Mouse (Mus musculus) urinary bladder, adult 18-20 months (tissue): ENCODE data around the gene Mecr.

Source experiments
- DNase-seq, 2 experiments: peaks; one replicate each; pipeline ENCODE4 v3.0.0; 2022; ENCODE audit warnings: low spot score in 2 of 2, mixed read lengths in 2 of 2

The Mecr gene

GRCm38 (mm10) chr4:131836351-131836881, 6.9 kb upstream of the Mecr start:
- peak; percentile 69 to 73 for DNase-seq

- peak; percentile 31 to 54 for DNase-seq
Measured at GRCm38 (mm10) chr4:131836891-131837491, 6.3 kb upstream of the Mecr start.

DNA sequence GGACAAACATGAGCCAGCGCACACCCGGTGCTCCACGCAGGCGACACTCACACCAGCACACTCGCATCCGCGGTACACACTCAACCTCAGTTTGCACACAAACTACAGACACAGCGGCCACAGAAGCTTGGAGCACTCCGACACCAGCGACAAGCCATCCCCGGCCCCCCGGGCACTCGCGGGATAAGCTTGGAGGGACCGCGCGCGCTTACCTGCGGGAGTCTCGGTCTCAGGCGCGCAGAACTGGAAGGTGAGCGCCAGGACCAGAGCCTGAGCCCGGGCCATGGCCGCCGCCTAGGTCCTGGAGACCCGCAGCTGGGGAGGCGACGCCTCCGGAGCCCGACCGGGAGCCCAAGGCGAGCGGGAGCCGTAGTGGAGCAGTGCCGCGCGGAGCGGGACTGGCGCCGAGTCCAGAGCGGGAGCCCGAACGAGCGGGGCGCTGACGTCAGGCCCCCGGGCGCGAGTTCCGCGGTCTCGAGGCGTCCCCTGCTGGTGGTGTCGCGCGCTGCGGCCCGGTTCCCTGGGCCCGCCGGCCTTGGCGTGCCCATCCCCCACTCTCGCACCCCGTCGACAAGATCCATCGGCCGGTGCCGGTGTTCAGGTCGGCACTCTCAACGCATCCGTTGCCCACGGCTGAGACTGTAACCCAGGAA, 5.3 kb upstream of the Mecr start, which contains the start of gene Ptpru:
Gene Ptpru (minus strand): TSS at position 417 of the 653 bp plus-strand sequence.
- peak; percentile 85 to 99 for DNase-seq

DNA sequence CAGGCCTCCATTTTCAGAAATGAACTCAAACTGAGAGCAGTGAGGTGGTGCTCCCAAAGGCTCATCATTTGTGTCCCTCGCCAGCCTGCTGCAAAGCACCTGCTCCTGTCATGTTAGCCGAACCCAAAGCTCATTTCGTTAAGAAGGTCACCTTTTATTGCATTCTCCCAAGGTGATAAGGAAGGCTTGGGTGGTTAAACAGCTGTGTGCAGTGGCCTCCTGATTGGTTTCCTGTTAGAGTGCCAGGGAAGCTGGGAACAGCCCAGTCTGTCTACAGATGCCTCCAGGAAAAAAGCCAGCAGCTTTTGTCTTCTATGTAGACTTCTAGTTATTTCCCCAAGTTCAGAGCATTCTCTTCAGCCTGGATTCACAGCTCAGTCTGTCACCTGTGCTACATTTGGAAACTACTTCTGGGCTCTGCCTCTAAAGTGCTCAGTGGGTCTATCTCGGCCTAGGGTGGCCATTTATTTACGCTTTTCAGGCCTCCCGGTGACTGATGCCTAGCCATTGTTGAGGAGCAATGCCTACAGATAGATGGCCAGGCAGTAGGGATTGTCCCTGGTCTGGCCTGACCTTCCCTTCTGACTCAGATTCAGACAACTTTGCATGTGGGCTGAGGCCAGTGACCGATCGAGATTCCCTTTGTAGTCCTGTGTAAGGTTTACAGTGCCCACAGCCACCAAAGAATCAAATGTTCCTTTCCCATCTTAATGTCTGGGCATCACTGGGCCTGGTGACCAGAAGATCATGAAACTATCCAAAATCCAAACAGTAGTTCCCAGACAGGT, 2.9 kb downstream of the Mecr start:
- DNase-seq: no peak

DNA sequence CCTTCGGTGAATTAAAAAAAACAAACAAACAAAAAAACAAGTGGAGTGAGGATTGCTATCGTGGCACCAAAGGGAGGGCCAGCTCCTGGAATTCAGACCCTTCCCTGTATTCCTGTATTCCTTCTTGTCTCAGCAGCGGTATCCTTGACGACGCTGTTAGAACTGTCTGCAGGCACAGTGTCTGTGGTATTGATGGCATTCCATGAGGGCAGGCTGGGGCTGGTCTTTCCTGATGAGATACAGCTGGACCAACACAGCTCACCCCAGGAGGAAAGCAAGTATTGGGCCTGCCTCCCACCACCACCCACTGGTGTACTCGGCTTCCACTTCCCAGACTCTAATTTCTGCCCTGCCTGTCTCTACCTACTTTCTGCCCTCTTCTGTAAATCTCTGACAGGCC, 4.8 kb downstream of the Mecr start:
- no peak for DNase-seq

GRCm38 (mm10) chr4:131849986-131850638, 6.8 kb downstream of the Mecr start:
- no peak for DNase-seq

GRCm38 (mm10) chr4:131854950-131855349, 11.7 kb downstream of the Mecr start:
- DNase-seq: no peak

DNA sequence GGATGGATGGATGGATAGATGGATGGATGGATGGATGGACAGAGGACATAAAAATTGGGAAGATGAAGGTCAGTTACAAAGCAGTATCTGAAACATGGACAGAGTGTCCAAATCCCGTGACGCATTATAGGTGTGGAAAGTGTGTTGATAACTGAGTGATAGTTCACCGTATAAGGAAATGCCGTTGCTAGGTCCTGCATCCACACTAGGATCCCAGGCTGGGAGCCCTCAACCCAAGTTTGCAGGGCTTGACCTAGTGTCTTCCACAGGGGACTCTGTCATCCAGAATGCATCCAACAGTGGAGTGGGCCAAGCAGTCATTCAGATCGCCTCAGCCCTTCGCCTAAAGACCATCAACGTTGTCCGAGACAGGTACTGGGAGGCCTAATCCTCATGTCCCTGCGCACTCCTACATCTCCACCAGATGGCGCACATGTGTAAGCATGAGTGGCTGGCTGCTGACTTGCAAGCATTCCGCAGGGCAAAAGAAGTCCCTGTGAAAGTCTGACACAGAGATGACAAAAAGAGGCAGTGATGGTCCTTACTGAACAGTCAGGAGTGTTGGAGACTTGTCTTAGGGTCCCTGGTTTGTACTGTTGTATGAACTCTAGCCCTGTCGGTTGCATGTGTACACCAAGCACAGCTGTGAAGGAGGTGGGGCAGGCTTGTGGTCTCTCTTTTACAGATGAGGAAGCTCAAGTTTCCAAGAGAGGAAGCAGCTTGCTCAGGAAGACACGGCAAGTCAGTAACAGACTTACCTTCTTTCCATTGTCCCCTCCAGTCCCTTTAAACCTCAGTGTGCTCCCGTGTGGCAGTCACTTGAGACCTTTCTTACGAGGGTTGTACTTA, 17.4 kb downstream of the Mecr start:
- DNase-seq: peak; percentile 59 to 68

DNA sequence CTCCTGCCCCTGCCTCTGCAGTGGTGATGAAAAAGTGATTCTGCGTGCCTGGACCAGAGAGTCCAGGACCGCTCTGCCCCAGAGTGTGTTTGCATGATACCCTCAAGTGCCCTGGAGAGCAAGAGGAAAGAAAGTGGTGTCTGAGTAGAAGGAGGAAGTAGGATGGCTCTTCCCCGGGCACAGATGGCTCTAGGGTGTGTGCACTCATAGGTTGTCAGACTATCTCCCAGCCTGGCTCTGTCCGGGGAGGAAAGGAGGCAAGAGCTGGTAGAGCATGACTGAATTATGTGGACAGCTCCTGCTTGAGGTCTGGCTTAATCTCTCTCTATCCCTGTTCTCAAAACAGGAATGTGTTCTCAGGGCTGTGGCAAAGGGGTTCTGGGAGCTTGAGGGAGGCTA, 18.1 kb downstream of the Mecr start:
- DNase-seq: no peak

- no peak for DNase-seq
Measured at GRCm38 (mm10) chr4:131872672-131873292, 29.5 kb downstream of the Mecr start.

DNA sequence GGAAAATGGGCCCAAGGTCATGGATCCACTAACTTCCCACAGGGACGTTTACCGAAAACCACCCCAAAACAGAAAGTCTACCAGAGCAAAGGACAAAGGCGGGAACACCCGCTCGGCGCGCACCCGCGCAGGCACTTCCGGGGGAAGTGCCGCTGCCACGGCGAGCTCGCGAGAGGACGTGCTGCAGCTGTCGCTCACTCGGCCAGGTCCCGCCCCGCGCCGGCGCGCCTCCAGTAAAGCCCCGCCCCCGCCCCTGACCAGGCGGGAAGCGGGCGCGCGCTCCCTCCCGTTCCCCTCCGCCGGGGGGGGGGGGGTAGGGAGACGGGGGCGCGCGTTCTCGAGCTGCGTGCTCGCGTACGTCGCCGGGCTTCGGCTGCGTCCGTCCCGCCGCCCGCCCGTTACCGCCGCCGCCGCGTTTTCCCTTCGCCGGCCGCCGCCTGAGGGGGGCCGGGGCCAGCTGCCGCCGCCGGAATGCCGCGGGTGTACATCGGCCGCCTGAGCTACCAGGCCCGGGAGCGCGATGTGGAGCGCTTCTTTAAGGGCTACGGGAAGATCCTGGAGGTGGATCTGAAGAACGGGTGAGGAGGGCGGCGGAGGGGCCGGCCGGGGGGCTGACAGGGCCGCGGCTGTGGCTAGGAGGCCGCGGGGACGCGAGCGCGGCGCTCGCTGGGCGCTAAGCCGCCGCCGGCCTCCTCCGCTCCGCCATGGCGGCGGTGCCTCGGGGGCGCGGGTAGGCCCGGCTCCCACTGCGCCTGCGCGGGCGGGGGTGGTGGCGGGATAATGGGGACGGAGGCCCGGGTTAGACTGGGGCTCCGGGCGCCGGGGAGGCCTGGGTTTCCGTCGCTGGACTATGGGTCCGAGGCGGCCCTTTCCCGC, 30.3 kb downstream of the Mecr start, which contains the start of gene Srsf4:
Gene Srsf4 (plus strand): TSS at position 325 of the 876 bp plus-strand sequence.
- DNase-seq: peak; percentile 79 to 89

- DNase-seq: no peak
Measured at GRCm38 (mm10) chr4:131874169-131874536, 30.9 kb downstream of the Mecr start.

DNA sequence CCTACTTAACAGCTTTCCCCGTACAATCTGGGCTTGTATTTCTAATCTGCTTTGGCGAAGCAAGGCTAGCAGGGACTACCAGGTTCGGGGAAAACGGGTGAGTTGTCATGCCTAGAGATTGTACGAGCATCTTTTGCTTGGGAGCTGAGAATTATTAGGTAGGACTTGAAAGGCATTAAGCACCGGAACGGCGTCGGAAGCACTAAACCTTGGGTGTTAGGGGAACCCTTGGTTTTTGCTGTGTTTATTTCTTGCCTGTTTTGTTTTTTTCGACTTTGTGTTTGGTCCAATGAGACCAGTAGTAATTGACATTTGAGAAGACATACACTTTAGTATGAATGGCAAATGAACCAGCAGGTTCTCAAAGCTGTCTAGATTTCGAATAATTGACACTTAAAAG, 31.3 kb downstream of the Mecr start:
- DNase-seq: no peak

- DNase-seq: no peak
Measured at GRCm38 (mm10) chr4:131875242-131875641, 32.0 kb downstream of the Mecr start.

- no peak for DNase-seq
Measured at GRCm38 (mm10) chr4:131876836-131877235, 33.6 kb downstream of the Mecr start.

DNA sequence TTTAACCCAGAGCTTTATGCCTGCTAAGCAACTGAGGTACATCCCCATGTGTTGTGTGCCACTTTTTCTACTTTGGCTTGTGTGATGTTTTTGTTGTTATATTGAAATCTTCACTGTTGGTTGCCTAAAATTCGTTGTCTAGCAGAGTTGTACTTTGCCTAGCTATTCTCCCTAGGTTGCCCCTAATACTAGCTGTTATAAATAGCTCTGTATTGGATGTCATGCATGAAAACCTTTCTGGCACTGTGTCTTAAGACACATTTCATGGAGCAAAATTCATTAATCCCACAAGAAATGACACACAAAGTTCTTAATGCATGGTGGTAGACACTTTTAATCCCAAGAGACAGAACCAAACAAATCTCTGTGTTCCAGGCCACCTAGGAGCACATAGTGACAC, 36.4 kb downstream of the Mecr start:
- DNase-seq: no peak

DNA sequence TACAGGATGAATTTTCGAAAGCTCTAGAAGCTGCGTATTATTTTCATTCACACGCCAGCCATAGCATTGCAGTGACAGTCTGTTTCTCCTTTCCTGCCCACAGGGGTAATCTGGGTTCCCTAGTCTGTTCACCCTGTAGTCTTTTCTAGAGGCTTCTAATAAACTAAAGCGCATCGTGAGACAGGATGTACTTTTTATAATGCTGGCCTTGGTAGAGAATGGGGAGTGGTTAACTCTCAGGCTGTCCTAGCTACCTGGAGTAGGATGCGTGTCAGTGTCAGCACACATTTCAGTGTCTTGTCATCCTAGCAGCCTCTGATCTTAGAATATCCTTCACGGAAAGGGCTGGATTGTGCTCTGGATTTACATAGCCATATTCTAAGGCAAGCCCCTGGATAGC, 38.0 kb downstream of the Mecr start:
- no peak for DNase-seq

- DNase-seq: no peak
Measured at GRCm38 (mm10) chr4:131883571-131883970, 40.3 kb downstream of the Mecr start.

DNA sequence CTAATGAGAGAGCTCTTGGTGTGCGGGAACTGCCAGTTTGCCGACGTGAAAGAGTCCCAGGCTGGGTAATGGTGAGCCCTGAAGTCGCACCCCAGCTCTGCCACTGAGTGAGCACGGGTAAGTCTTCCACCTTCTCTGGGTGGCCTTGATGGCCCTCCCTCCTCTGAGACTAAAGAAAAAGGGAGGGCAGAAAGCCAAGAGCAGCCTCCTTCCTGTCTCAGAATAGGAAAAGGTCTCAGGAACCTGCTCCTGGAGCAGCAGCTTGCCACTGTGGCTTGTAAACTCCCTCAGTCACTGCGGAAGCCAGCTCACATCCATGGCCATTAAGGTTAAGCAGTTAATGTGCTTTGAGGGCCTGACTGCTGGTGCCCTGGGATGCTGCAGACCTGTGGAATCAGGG, 42.1 kb downstream of the Mecr start:
- no peak for DNase-seq

GRCm38 (mm10) chr4:131888564-131888963, 45.3 kb downstream of the Mecr start:
- DNase-seq: no peak
